Mouse (Mus musculus) midbrain, embryonic 13.5 days (tissue): ENCODE data around the gene Apba2. TPM values are rescaled to one million over a fixed set of nuclear protein-coding genes. Genes with fewer than 3 reads are reported as not detected.

Experiments
- ATAC-seq: fragments of 200-750 bp; cut with Nextera tagmentation; 2 replicates; pipeline ENCODE4 v1.8.0; 2017; ENCODE audit warnings: mild to moderate bottlenecking, moderate TSS enrichment, moderate library complexity
- H3K27ac ChIP-seq: fragments of 300-500 bp; sonication (generic); 2 replicates; pipeline ENCODE4 v1.5.1; 2015; ENCODE audit warnings: inconsistent platforms, mild to moderate bottlenecking, moderate library complexity
- H3K27me3 ChIP-seq: fragments of 300-500 bp; sonication (generic); 2 replicates; pipeline ENCODE4 v1.6.1; 2015; ENCODE audit warnings: mild to moderate bottlenecking, inconsistent platforms
- H3K36me3 ChIP-seq: fragments of 300-500 bp; sonication (generic); 2 replicates; pipeline ENCODE4 v1.6.1; 2015; ENCODE audit warnings: mild to moderate bottlenecking, inconsistent platforms
- H3K4me1 ChIP-seq: fragments of 300-500 bp; sonication (generic); replicated peaks from 2 replicates; pipeline ENCODE4 v1.6.1; 2015; ENCODE audit warnings: inconsistent platforms
- H3K4me2 ChIP-seq: fragments of 300-500 bp; sonication (generic); replicated peaks from 2 replicates; pipeline ENCODE4 v1.6.1; 2015; ENCODE audit warnings: moderate library complexity, mild to moderate bottlenecking, inconsistent platforms
- H3K4me3 ChIP-seq: fragments of 300-500 bp; sonication (generic); replicated peaks from 2 replicates; pipeline ENCODE4 v1.5.1; 2015; ENCODE audit warnings: mild to moderate bottlenecking, inconsistent platforms
- H3K9ac ChIP-seq: fragments of 300-500 bp; sonication (generic); replicated peaks from 2 replicates; pipeline ENCODE4 v1.6.1; 2015; ENCODE audit warnings: mild to moderate bottlenecking, inconsistent platforms
- H3K9me3 ChIP-seq: fragments of 300-500 bp; sonication (generic); 2 replicates; pipeline ENCODE4 v1.6.1; 2016; ENCODE audit warnings: mild to moderate bottlenecking, inconsistent platforms
- WGBS: fragments of 180-500 bp; shearing (Covaris S2); methylation state at CpG from one replicate; pipeline ENCODE4 v1.1.7; 2015; 5-methylcytosine and 5-hydroxymethylcytosine counted together
- polyA plus RNA-seq: library from polyadenylated mRNA; unstranded; fragments of >200 nt; fragmentation: Nextera tagmentation; extraction: Ambion mirVana; gene quantifications from 2 replicates; pipeline ENCODE4 v1.2.1, GENCODE M21; 2015

The Apba2 gene
- polyA plus RNA-seq, 1 experiment from 2014 or later, result 161 TPM

GRCm38 (mm10) chr7:64716286-64716685 is 214.8 kb downstream of the Apba2 start:
- Histone ChIP-seq H3K4me3 (no peak overlapping the region), H3K27ac (no peak overlapping the region), H3K9me3 (no peaks in the 10 kb centered on the region), H3K4me1 (no peaks in the 10 kb centered on the region), H3K36me3 (peaks cover 19% of the 10 kb centered on the region), H3K27me3 (no peaks in the 10 kb centered on the region), H3K4me2 (no peak overlapping the region), H3K9ac (no peak overlapping the region)
- no peak for ATAC-seq
- WGBS, result 66% methylated on average over 2 of the region's 2 CpGs

- no peak for ATAC-seq
- 88% methylated on average over 3 of the region's 3 CpGs for WGBS
- Histone ChIP-seq H3K4me1 (peaks cover 10% of the 10 kb centered on the region), H3K27ac (no peak overlapping the region), H3K9ac (no peak overlapping the region), H3K36me3 (no peaks in the 10 kb centered on the region), H3K9me3 (no peaks in the 10 kb centered on the region), H3K27me3 (no peaks in the 10 kb centered on the region), H3K4me3 (no peak overlapping the region), H3K4me2 (no peak overlapping the region)
Measured at GRCm38 (mm10) chr7:64723313-64723712, 221.8 kb downstream of the Apba2 start.

GRCm38 (mm10) chr7:64724409-64724808 is 222.9 kb downstream of the Apba2 start:
- no peaks in the 10 kb centered on the region for H3K27me3 ChIP-seq
- 91% methylated on average over 1 of the region's 1 CpGs for WGBS

GRCm38 (mm10) chr7:64725967-64726695 is 224.6 kb downstream of the Apba2 start:
- ATAC-seq, result no peak
- Histone ChIP-seq H3K4me2 (no peak overlapping the region), H3K9me3 (no peaks in the 10 kb centered on the region), H3K27me3 (no peaks in the 10 kb centered on the region), H3K9ac (no peak overlapping the region), H3K4me1 (peaks cover 15% of the 10 kb centered on the region), H3K36me3 (no peaks in the 10 kb centered on the region), H3K4me3 (no peak overlapping the region), H3K27ac (peak overlapping the region; percentile 40)
- 55% methylated on average over 6 of the region's 6 CpGs for WGBS

More at GRCm38 (mm10) chr7:64724409-64724808, 222.9 kb downstream of the Apba2 start:
- Histone ChIP-seq H3K4me2 (no peak overlapping the region), H3K27ac (no peak overlapping the region), H3K9ac (no peak overlapping the region), H3K9me3 (no peaks in the 10 kb centered on the region), H3K36me3 (no peaks in the 10 kb centered on the region), H3K4me3 (no peak overlapping the region), H3K4me1 (peaks cover 12% of the 10 kb centered on the region)
- no peak for ATAC-seq

- Histone ChIP-seq H3K4me1 (peaks cover 15% of the 10 kb centered on the region), H3K36me3 (0 out of 2 replicates have a peak, but pooled peaks cover 4% of the 10 kb centered on the region), H3K4me3 (no peak overlapping the region), H3K9ac (no peak overlapping the region), H3K27ac (no peak overlapping the region), H3K27me3 (no peaks in the 10 kb centered on the region), H3K4me2 (no peak overlapping the region), H3K9me3 (no peaks in the 10 kb centered on the region)
- 68% methylated on average over 5 of the region's 5 CpGs for WGBS
- peak; percentile 49; the same call in 1 of the 2 replicates for ATAC-seq
Measured at GRCm38 (mm10) chr7:64728181-64728591, 226.7 kb downstream of the Apba2 start.

- Histone ChIP-seq H3K4me2 (no peak overlapping the region), H3K9me3 (no peaks in the 10 kb centered on the region), H3K9ac (no peak overlapping the region), H3K4me3 (no peak overlapping the region), H3K27me3 (no peaks in the 10 kb centered on the region), H3K36me3 (0 out of 2 replicates have a peak, but pooled peaks cover 4% of the 10 kb centered on the region), H3K4me1 (peaks cover 15% of the 10 kb centered on the region), H3K27ac (no peak overlapping the region)
- ATAC-seq, result no peak
- WGBS, result 94% methylated on average over 3 of the region's 3 CpGs
Measured at GRCm38 (mm10) chr7:64728816-64729215, 227.3 kb downstream of the Apba2 start.

- Histone ChIP-seq H3K36me3 (peaks cover 8% of the 10 kb centered on the region; the same call in 1 of the 2 replicates), H3K4me1 (peaks cover 15% of the 10 kb centered on the region), H3K4me2 (no peak overlapping the region), H3K4me3 (no peak overlapping the region), H3K9ac (no peak overlapping the region), H3K27ac (no peak overlapping the region; the same call in 1 of the 2 replicates), H3K27me3 (no peaks in the 10 kb centered on the region), H3K9me3 (no peaks in the 10 kb centered on the region)
- ATAC-seq, result peak; percentile 59
- 17% methylated on average over 7 of the region's 7 CpGs for WGBS
Measured at GRCm38 (mm10) chr7:64729785-64730184, 228.3 kb downstream of the Apba2 start.

- no peak overlapping the region for H3K9ac ChIP-seq
- no peaks in the 10 kb centered on the region for H3K9me3 ChIP-seq
- no peak overlapping the region for H3K27ac ChIP-seq
- no peak overlapping the region for H3K4me3 ChIP-seq
- peaks cover 19% of the 10 kb centered on the region for H3K4me1 ChIP-seq
- 10% methylated on average over 11 of the region's 11 CpGs for WGBS
- H3K4me2 ChIP-seq, result no peak overlapping the region
- ATAC-seq, result no peak
- H3K27me3 ChIP-seq, result no peaks in the 10 kb centered on the region
- H3K36me3 ChIP-seq, result peaks cover 22% of the 10 kb centered on the region
Measured at GRCm38 (mm10) chr7:64739131-64739530, 237.6 kb downstream of the Apba2 start.

- H3K27ac ChIP-seq, result peak overlapping the region; percentile 58
- no peaks in the 10 kb centered on the region for H3K27me3 ChIP-seq
- WGBS, result 29% methylated on average over 8 of the region's 8 CpGs
- ATAC-seq, result peak; percentile 88
- no peak overlapping the region for H3K4me2 ChIP-seq
- H3K9ac ChIP-seq, result 0 out of 2 replicates have a peak overlapping the region, but pooled peaks have one; percentile 28
- H3K4me1 ChIP-seq, result peaks cover 19% of the 10 kb centered on the region
- no peak overlapping the region for H3K4me3 ChIP-seq
- peaks cover 41% of the 10 kb centered on the region for H3K36me3 ChIP-seq
- no peaks in the 10 kb centered on the region for H3K9me3 ChIP-seq
Measured at GRCm38 (mm10) chr7:64741333-64742307, 240.1 kb downstream of the Apba2 start.

GRCm38 (mm10) chr7:64743610-64744009 is 242.1 kb downstream of the Apba2 start:
- Histone ChIP-seq H3K27me3 (no peaks in the 10 kb centered on the region), H3K9ac (no peak overlapping the region), H3K4me1 (peaks cover 16% of the 10 kb centered on the region), H3K4me2 (no peak overlapping the region), H3K27ac (no peak overlapping the region), H3K36me3 (peaks cover 40% of the 10 kb centered on the region), H3K9me3 (no peaks in the 10 kb centered on the region), H3K4me3 (no peak overlapping the region)
- WGBS, result 93% methylated on average over 7 of the region's 7 CpGs
- ATAC-seq, result no peak

GRCm38 (mm10) chr7:64751465-64751864 is 250.0 kb downstream of the Apba2 start:
- H3K36me3 ChIP-seq, result peaks cover 40% of the 10 kb centered on the region
- WGBS, result 39% methylated on average over 5 of the region's 5 CpGs
- H3K27me3 ChIP-seq, result no peaks in the 10 kb centered on the region
- no peak overlapping the region for H3K9ac ChIP-seq
- H3K4me2 ChIP-seq, result no peak overlapping the region
- no peaks in the 10 kb centered on the region for H3K9me3 ChIP-seq
- H3K4me1 ChIP-seq, result no peaks in the 10 kb centered on the region
- no peak overlapping the region for H3K27ac ChIP-seq
- no peak overlapping the region for H3K4me3 ChIP-seq
- ATAC-seq, result peak; percentile 71

- H3K4me2 ChIP-seq, result no peak overlapping the region
- H3K27ac ChIP-seq, result no peak overlapping the region
- ATAC-seq, result no peak
Measured at GRCm38 (mm10) chr7:64752133-64752532, 250.6 kb downstream of the Apba2 start.

More at GRCm38 (mm10) chr7:64752133-64752532, 250.6 kb downstream of the Apba2 start:
- H3K4me1 ChIP-seq, result no peaks in the 10 kb centered on the region
- H3K9ac ChIP-seq, result no peak overlapping the region
- H3K9me3 ChIP-seq, result no peaks in the 10 kb centered on the region
- WGBS, result 96% methylated on average over 7 of the region's 7 CpGs
- no peaks in the 10 kb centered on the region for H3K27me3 ChIP-seq
- peaks cover 40% of the 10 kb centered on the region for H3K36me3 ChIP-seq
- H3K4me3 ChIP-seq, result no peak overlapping the region
